ENCODE assay signal across 8 mouse cellular contexts in genomic region chr9:110053305-110054079, GRCm38 (mm10).
DNase-seq lines count a peak whose midpoint lies in the region; ATAC-seq lines count a peak whose summit lies in the region.
"Had no signal": no experiment of that assay in that cellular context is flagged by ENCODE, and none has a peak within 500 bp of the region (broad histone marks: within the 10 kb centered on the region; RNA-seq: fewer than 3 reads in every experiment).

No protein-coding gene starts in this region.

- H3K27me3 ChIP-seq in neural tube, embryonic 11.5 days (ENCODE audit: control insufficient read depth, insufficient read depth, low read length) = no peaks in the 10 kb centered on the region
- H3K27me3 ChIP-seq in intestine, embryonic 15.5 days (replicated peaks) = no peaks in the 10 kb centered on the region
- H3K27me3 ChIP-seq: limb, embryonic 15.5 days had no signal

- ATAC-seq in neural tube, embryonic 11.5 days (ENCODE audit: insufficient read depth, low FRiP score, low TSS enrichment) = peak; percentile 83
- no peak for ATAC-seq in intestine, embryonic 15.5 days

- H3K27ac ChIP-seq in neural tube, embryonic 11.5 days (ENCODE audit: low read depth, low read length) = peak overlapping the region; percentile 94
- H3K27ac ChIP-seq in intestine, embryonic 15.5 days = no peak overlapping the region
- H3K27ac ChIP-seq: limb, embryonic 15.5 days had no signal

- H3K4me1 ChIP-seq in neural tube, embryonic 11.5 days (ENCODE audit: control insufficient read depth, insufficient read depth, low read length) = peaks cover 27% of the 10 kb centered on the region
- H3K4me1 ChIP-seq in intestine, embryonic 15.5 days (replicated peaks) = peaks cover 8% of the 10 kb centered on the region; the same call in 1 of the 2 replicates

- H3K4me3 ChIP-seq in neural tube, embryonic 11.5 days (ENCODE audit: low read depth, low read length) = peak overlapping the region; percentile 30
- H3K4me3 ChIP-seq in intestine, embryonic 15.5 days (replicated peaks) = no peak overlapping the region
- H3K4me3 ChIP-seq: limb, embryonic 15.5 days had no signal

- no peaks in the 10 kb centered on the region for H3K9me3 ChIP-seq in neural tube, embryonic 11.5 days (ENCODE audit: control insufficient read depth, low read length)
- no peaks in the 10 kb centered on the region for H3K9me3 ChIP-seq in intestine, embryonic 15.5 days
- H3K9me3 ChIP-seq: limb, embryonic 15.5 days had no signal

- 18% methylated on average over 8 of the region's 8 CpGs for WGBS in neural tube, embryonic 11.5 days
- 45% methylated on average over 8 of the region's 8 CpGs for WGBS in intestine, embryonic 15.5 days

- peak; percentile 60 for DNase-seq in brain, embryonic 18.5 days (ENCODE audit: low read depth, low spot score)
- peak; percentile 87 to 89 for DNase-seq in cerebellum, postnatal 10 days
- DNase-seq in frontal cortex, postnatal 25 days (ENCODE audit: low spot score in 2 of 2) = peak; percentile 22 to 40
- DNase-seq in layer of hippocampus, adult 8-10 months (ENCODE audit: low spot score in 2 of 2) = peak; percentile 74 to 83
- peak; percentile 71 for DNase-seq in neural tube, embryonic 11.5 days (ENCODE audit: low spot score)
- no peak for DNase-seq in adipocyte (ENCODE audit: low spot score)

- no peaks in the 10 kb centered on the region for H3K36me3 ChIP-seq in neural tube, embryonic 11.5 days (ENCODE audit: control insufficient read depth, insufficient read depth, low read length)
- H3K36me3 ChIP-seq in intestine, embryonic 15.5 days = no peaks in the 10 kb centered on the region
- H3K36me3 ChIP-seq: limb, embryonic 15.5 days had no signal

- H3K4me2 ChIP-seq in neural tube, embryonic 11.5 days (ENCODE audit: low read depth) = peak overlapping the region; percentile 50
- H3K4me2 ChIP-seq in intestine, embryonic 15.5 days (replicated peaks) = no peak overlapping the region
- H3K4me2 ChIP-seq: limb, embryonic 15.5 days had no signal

- peak overlapping the region; percentile 61 for H3K9ac ChIP-seq in neural tube, embryonic 11.5 days (ENCODE audit: low read length)
- no peak overlapping the region for H3K9ac ChIP-seq in intestine, embryonic 15.5 days
- H3K9ac ChIP-seq: limb, embryonic 15.5 days had no signal
